Mouse (Mus musculus) heart, embryonic 13.5 days (tissue): ENCODE measurements around the gene Wars2. TPM values are rescaled to one million over a fixed set of nuclear protein-coding genes. Genes with fewer than 3 reads are reported as not detected.

Source experiments
- ATAC-seq: fragments of 200-750 bp; cut with Nextera tagmentation; 2 replicates; pipeline ENCODE4 v1.8.0; 2017; ENCODE audit warnings: moderate TSS enrichment; ENCODE audit not compliant: insufficient number of reproducible peaks, low FRiP score, low TSS enrichment; ENCODE audit errors: extremely low read depth
- H3K27ac ChIP-seq: fragments of 300-500 bp; sonication (generic); replicated peaks from 2 replicates; pipeline ENCODE4 v1.5.1; 2015; ENCODE audit warnings: moderate library complexity, mild to moderate bottlenecking, inconsistent platforms
- H3K27me3 ChIP-seq: fragments of 300-500 bp; sonication (generic); replicated peaks from 2 replicates; pipeline ENCODE4 v1.6.1; 2015; ENCODE audit warnings: mild to moderate bottlenecking, inconsistent platforms
- H3K36me3 ChIP-seq: fragments of 300-500 bp; sonication (generic); 2 replicates; pipeline ENCODE4 v1.6.1; 2015; ENCODE audit warnings: mild to moderate bottlenecking, inconsistent platforms
- H3K4me1 ChIP-seq: fragments of 300-500 bp; sonication (generic); 2 replicates; pipeline ENCODE4 v1.6.1; 2015; ENCODE audit warnings: inconsistent platforms
- H3K4me2 ChIP-seq: fragments of 300-500 bp; sonication (generic); 2 replicates; pipeline ENCODE4 v1.6.1; 2015; ENCODE audit warnings: inconsistent platforms, mild to moderate bottlenecking, moderate library complexity
- H3K4me3 ChIP-seq: fragments of 300-500 bp; sonication (generic); 2 replicates; pipeline ENCODE4 v1.5.1; 2015; ENCODE audit warnings: moderate library complexity, mild to moderate bottlenecking, inconsistent platforms
- H3K9ac ChIP-seq: fragments of 300-500 bp; sonication (generic); 2 replicates; pipeline ENCODE4 v1.6.1; 2015; ENCODE audit warnings: inconsistent platforms, mild to moderate bottlenecking, moderate library complexity
- H3K9me3 ChIP-seq: fragments of 300-500 bp; sonication (generic); 2 replicates; pipeline ENCODE4 v1.6.1; 2016; ENCODE audit warnings: inconsistent platforms
- WGBS: fragments of 180-500 bp; shearing (Covaris S2); methylation state at CpG from one replicate; pipeline ENCODE4 v1.1.7; 2015; ENCODE audit warnings: mixed read lengths; 5-methylcytosine and 5-hydroxymethylcytosine counted together
- polyA plus RNA-seq: library from polyadenylated mRNA; unstranded; fragments of >200 nt; fragmentation: Nextera tagmentation; extraction: Ambion mirVana; gene quantifications from 2 replicates; pipeline ENCODE4 v1.2.1, GENCODE M21; 2015

Gene Wars2
- polyA plus RNA-seq, 1 experiment from 2014 or later: 8.4 TPM

GRCm38 (mm10) chr3:99257586-99258577, 117.0 kb downstream of the Wars2 start:
- ATAC-seq: no peak
- no peaks in the 10 kb centered on the region for H3K9me3 ChIP-seq
- H3K9ac ChIP-seq: no peak overlapping the region
- no peaks in the 10 kb centered on the region for H3K36me3 ChIP-seq
- H3K4me2 ChIP-seq: no peak overlapping the region
- WGBS: 5% methylated on average over 29 of the region's 29 CpGs
- no peak overlapping the region for H3K27ac ChIP-seq
- H3K4me1 ChIP-seq: peaks cover 18% of the 10 kb centered on the region
- peaks cover 97% of the 10 kb centered on the region for H3K27me3 ChIP-seq
- H3K4me3 ChIP-seq: no peak overlapping the region

GRCm38 (mm10) chr3:99259741-99260270, 118.9 kb downstream of the Wars2 start:
- Histone ChIP-seq H3K27ac (no peak overlapping the region), H3K4me1 (peaks cover 5% of the 10 kb centered on the region), H3K4me2 (no peak overlapping the region), H3K36me3 (no peaks in the 10 kb centered on the region), H3K27me3 (peaks cover 96% of the 10 kb centered on the region), H3K4me3 (no peak overlapping the region), H3K9me3 (no peaks in the 10 kb centered on the region), H3K9ac (no peak overlapping the region)
- 11% methylated on average over 6 of the region's 6 CpGs for WGBS
- ATAC-seq: no peak

- H3K9me3 ChIP-seq: no peaks in the 10 kb centered on the region
- no peak for ATAC-seq
Observed at GRCm38 (mm10) chr3:99260395-99260794, 119.5 kb downstream of the Wars2 start.

GRCm38 (mm10) chr3:99261371-99261791, 120.5 kb downstream of the Wars2 start:
- peaks cover 96% of the 10 kb centered on the region for H3K27me3 ChIP-seq
- ATAC-seq: no peak
- peaks cover 5% of the 10 kb centered on the region for H3K4me1 ChIP-seq
- no peak overlapping the region for H3K27ac ChIP-seq
- H3K4me3 ChIP-seq: no peak overlapping the region
- WGBS: 2% methylated on average over 18 of the region's 18 CpGs
- H3K9ac ChIP-seq: no peak overlapping the region
- no peaks in the 10 kb centered on the region for H3K9me3 ChIP-seq
- no peak overlapping the region for H3K4me2 ChIP-seq
- no peaks in the 10 kb centered on the region for H3K36me3 ChIP-seq

More at GRCm38 (mm10) chr3:99260395-99260794, 119.5 kb downstream of the Wars2 start:
- 25% methylated on average over 2 of the region's 2 CpGs for WGBS
- peaks cover 5% of the 10 kb centered on the region for H3K4me1 ChIP-seq
- no peak overlapping the region for H3K4me3 ChIP-seq
- H3K4me2 ChIP-seq: no peak overlapping the region
- no peak overlapping the region for H3K27ac ChIP-seq
- H3K36me3 ChIP-seq: no peaks in the 10 kb centered on the region
- H3K27me3 ChIP-seq: peaks cover 96% of the 10 kb centered on the region
- no peak overlapping the region for H3K9ac ChIP-seq

GRCm38 (mm10) chr3:99261986-99262385, 121.1 kb downstream of the Wars2 start:
- no peak for ATAC-seq
- 8% methylated on average over 2 of the region's 2 CpGs for WGBS
- H3K27me3 ChIP-seq: peaks cover 96% of the 10 kb centered on the region
- no peak overlapping the region for H3K4me3 ChIP-seq
- H3K9ac ChIP-seq: no peak overlapping the region
- no peaks in the 10 kb centered on the region for H3K36me3 ChIP-seq
- no peak overlapping the region for H3K4me2 ChIP-seq
- no peaks in the 10 kb centered on the region; the same call in 1 of the 2 replicates for H3K4me1 ChIP-seq
- no peak overlapping the region for H3K27ac ChIP-seq
- no peaks in the 10 kb centered on the region for H3K9me3 ChIP-seq

- Histone ChIP-seq H3K4me1 (no peaks in the 10 kb centered on the region), H3K9ac (no peak overlapping the region), H3K27ac (no peak overlapping the region), H3K9me3 (peaks cover under 1% of the 10 kb centered on the region; the same call in 1 of the 2 replicates), H3K4me3 (no peak overlapping the region), H3K27me3 (peaks cover 92% of the 10 kb centered on the region), H3K36me3 (no peaks in the 10 kb centered on the region), H3K4me2 (no peak overlapping the region)
- no peak for ATAC-seq
- WGBS: 29% methylated on average over 9 of the region's 9 CpGs
Observed at GRCm38 (mm10) chr3:99263471-99263903, 122.6 kb downstream of the Wars2 start.

GRCm38 (mm10) chr3:99264695-99265094, 123.8 kb downstream of the Wars2 start:
- 29% methylated on average over 7 of the region's 7 CpGs for WGBS
- ATAC-seq: no peak
- H3K4me1 ChIP-seq: no peaks in the 10 kb centered on the region
- H3K36me3 ChIP-seq: no peaks in the 10 kb centered on the region
- peaks cover 90% of the 10 kb centered on the region for H3K27me3 ChIP-seq
- no peak overlapping the region for H3K27ac ChIP-seq
- no peak overlapping the region for H3K4me3 ChIP-seq
- peaks cover 4% of the 10 kb centered on the region; the same call in 1 of the 2 replicates for H3K9me3 ChIP-seq
- no peak overlapping the region for H3K4me2 ChIP-seq
- H3K9ac ChIP-seq: no peak overlapping the region

GRCm38 (mm10) chr3:99266752-99267303, 126.0 kb downstream of the Wars2 start:
- Histone ChIP-seq H3K9ac (no peak overlapping the region), H3K4me2 (no peak overlapping the region), H3K4me1 (no peaks in the 10 kb centered on the region), H3K36me3 (no peaks in the 10 kb centered on the region), H3K27ac (no peak overlapping the region), H3K27me3 (peaks cover 75% of the 10 kb centered on the region), H3K9me3 (peaks cover 4% of the 10 kb centered on the region; the same call in 1 of the 2 replicates), H3K4me3 (no peak overlapping the region)
- WGBS: 43% methylated on average over 10 of the region's 10 CpGs
- no peak for ATAC-seq

GRCm38 (mm10) chr3:99277973-99278580, 137.2 kb downstream of the Wars2 start:
- 52% methylated on average over 12 of the region's 12 CpGs for WGBS
- Histone ChIP-seq H3K36me3 (no peaks in the 10 kb centered on the region), H3K4me3 (no peak overlapping the region), H3K9me3 (no peaks in the 10 kb centered on the region), H3K27me3 (peaks cover 24% of the 10 kb centered on the region), H3K4me1 (no peaks in the 10 kb centered on the region), H3K27ac (no peak overlapping the region), H3K4me2 (no peak overlapping the region), H3K9ac (no peak overlapping the region)
- no peak for ATAC-seq

GRCm38 (mm10) chr3:99279718-99280117, 138.8 kb downstream of the Wars2 start:
- whole genome bisulfite sequencing: 56% methylated on average over 3 of the region's 3 CpGs
- no peaks in the 10 kb centered on the region for H3K9me3 ChIP-seq

GRCm38 (mm10) chr3:99281453-99281852, 140.6 kb downstream of the Wars2 start:
- H3K27me3 ChIP-seq: peaks cover 28% of the 10 kb centered on the region
- no peak overlapping the region for H3K27ac ChIP-seq
- no peaks in the 10 kb centered on the region for H3K4me1 ChIP-seq
- no peak overlapping the region for H3K4me3 ChIP-seq
- H3K4me2 ChIP-seq: no peak overlapping the region
- no peak for ATAC-seq
- WGBS: 60% methylated on average over 4 of the region's 4 CpGs
- H3K9me3 ChIP-seq: no peaks in the 10 kb centered on the region
- H3K36me3 ChIP-seq: no peaks in the 10 kb centered on the region
- H3K9ac ChIP-seq: no peak overlapping the region

More at GRCm38 (mm10) chr3:99279718-99280117, 138.8 kb downstream of the Wars2 start:
- ATAC-seq: no peak
- Histone ChIP-seq H3K4me1 (no peaks in the 10 kb centered on the region), H3K36me3 (no peaks in the 10 kb centered on the region), H3K9ac (no peak overlapping the region), H3K4me2 (no peak overlapping the region), H3K27ac (no peak overlapping the region), H3K4me3 (no peak overlapping the region), H3K27me3 (peaks cover 24% of the 10 kb centered on the region)
